Mouse (Mus musculus) hindbrain, embryonic 12.5 days (tissue): ENCODE data around the gene Elovl6. TPM values are rescaled to one million over a fixed set of nuclear protein-coding genes. Genes with fewer than 3 reads are reported as not detected.

Experiments used
- ATAC-seq: fragments of 200-750 bp; cut with Nextera tagmentation; 2 replicates; pipeline ENCODE4 v1.8.0; 2017; ENCODE audit warnings: moderate TSS enrichment; ENCODE audit not compliant: low FRiP score
- H3K27ac ChIP-seq: fragments of 300-500 bp; sonication (generic); 2 replicates; pipeline ENCODE4 v1.5.1; 2016; ENCODE audit warnings: mild to moderate bottlenecking
- H3K27me3 ChIP-seq: fragments of 300-500 bp; sonication (generic); 2 replicates; pipeline ENCODE4 v1.6.1; 2016; ENCODE audit warnings: mild to moderate bottlenecking
- H3K36me3 ChIP-seq: fragments of 300-500 bp; sonication (generic); 2 replicates; pipeline ENCODE4 v1.6.1; 2016; ENCODE audit warnings: mild to moderate bottlenecking
- H3K4me1 ChIP-seq: fragments of 300-500 bp; sonication (generic); 2 replicates; pipeline ENCODE4 v1.6.1; 2016
- H3K4me2 ChIP-seq: fragments of 300-500 bp; sonication (generic); replicated peaks from 2 replicates; pipeline ENCODE4 v1.6.1; 2016; ENCODE audit warnings: mild to moderate bottlenecking
- H3K4me3 ChIP-seq: fragments of 300-500 bp; sonication (generic); 2 replicates; pipeline ENCODE4 v1.5.1; 2016; ENCODE audit warnings: mild to moderate bottlenecking
- H3K9ac ChIP-seq: fragments of 300-500 bp; sonication (generic); 2 replicates; pipeline ENCODE4 v1.6.1; 2016; ENCODE audit warnings: mild to moderate bottlenecking, moderate library complexity
- H3K9me3 ChIP-seq: fragments of 300-500 bp; sonication (generic); replicated peaks from 2 replicates; pipeline ENCODE4 v1.6.1; 2016; ENCODE audit warnings: mild to moderate bottlenecking
- WGBS: fragments of 180-500 bp; shearing (Covaris S2); methylation state at CpG from one replicate; pipeline ENCODE4 v1.1.7; 2016; 5-methylcytosine and 5-hydroxymethylcytosine counted together
- polyA plus RNA-seq: library from polyadenylated mRNA; unstranded; fragments of >200 nt; fragmentation: Nextera tagmentation; extraction: Ambion mirVana; gene quantifications from 2 replicates; pipeline ENCODE4 v1.2.1, GENCODE M21; 2016

Gene Elovl6
- polyA plus RNA-seq, 1 experiment from 2014 or later = 33.1 TPM

DNA sequence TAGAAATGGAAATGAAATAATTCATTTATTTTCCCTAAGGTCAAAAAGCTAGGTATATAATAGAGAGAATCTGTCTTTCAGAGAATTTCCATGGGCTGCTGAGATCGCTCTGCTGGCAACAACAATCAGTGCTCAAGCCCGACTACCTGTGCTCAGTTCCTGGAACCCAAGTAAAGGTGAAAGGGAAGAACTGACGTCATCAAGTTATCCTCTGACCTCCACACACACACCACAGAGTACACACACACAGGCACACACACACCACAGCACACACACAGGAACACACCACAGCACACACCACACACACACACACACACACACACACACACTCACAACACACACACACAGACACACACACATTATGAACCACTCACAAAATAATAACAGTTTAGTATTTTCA lies 5.1 kb upstream of the Elovl6 start:
- ATAC-seq = no peak
- WGBS = 97% methylated on average over 3 of the region's 3 CpGs
- 0 out of 2 replicates have a peak, but pooled peaks cover 2% of the 10 kb centered on the region for H3K4me1 ChIP-seq
- no peak overlapping the region for H3K4me3 ChIP-seq
- no peaks in the 10 kb centered on the region for H3K36me3 ChIP-seq
- H3K27ac ChIP-seq = no peak overlapping the region
- H3K9me3 ChIP-seq = no peaks in the 10 kb centered on the region
- no peak overlapping the region for H3K4me2 ChIP-seq
- no peak overlapping the region for H3K9ac ChIP-seq
- no peaks in the 10 kb centered on the region for H3K27me3 ChIP-seq

GRCm38 (mm10) chr3:129529311-129529710 lies 2.8 kb upstream of the Elovl6 start:
- ATAC-seq = no peak
- 60% methylated on average over 3 of the region's 3 CpGs for WGBS
- no peak overlapping the region for H3K4me2 ChIP-seq
- 0 out of 2 replicates have a peak, but pooled peaks cover 3% of the 10 kb centered on the region for H3K4me1 ChIP-seq
- no peaks in the 10 kb centered on the region for H3K27me3 ChIP-seq
- no peak overlapping the region for H3K4me3 ChIP-seq
- no peak overlapping the region for H3K9ac ChIP-seq
- no peaks in the 10 kb centered on the region for H3K9me3 ChIP-seq
- H3K27ac ChIP-seq = no peak overlapping the region
- no peaks in the 10 kb centered on the region for H3K36me3 ChIP-seq

GRCm38 (mm10) chr3:129530461-129530860 lies 1.7 kb upstream of the Elovl6 start:
- no peak overlapping the region for H3K9ac ChIP-seq
- H3K4me1 ChIP-seq = peaks cover 11% of the 10 kb centered on the region
- no peak for ATAC-seq
- H3K4me3 ChIP-seq = no peak overlapping the region
- H3K4me2 ChIP-seq = no peak overlapping the region
- H3K27me3 ChIP-seq = no peaks in the 10 kb centered on the region
- H3K27ac ChIP-seq = no peak overlapping the region
- 96% methylated on average over 6 of the region's 6 CpGs for WGBS
- H3K9me3 ChIP-seq = no peaks in the 10 kb centered on the region
- H3K36me3 ChIP-seq = no peaks in the 10 kb centered on the region

DNA sequence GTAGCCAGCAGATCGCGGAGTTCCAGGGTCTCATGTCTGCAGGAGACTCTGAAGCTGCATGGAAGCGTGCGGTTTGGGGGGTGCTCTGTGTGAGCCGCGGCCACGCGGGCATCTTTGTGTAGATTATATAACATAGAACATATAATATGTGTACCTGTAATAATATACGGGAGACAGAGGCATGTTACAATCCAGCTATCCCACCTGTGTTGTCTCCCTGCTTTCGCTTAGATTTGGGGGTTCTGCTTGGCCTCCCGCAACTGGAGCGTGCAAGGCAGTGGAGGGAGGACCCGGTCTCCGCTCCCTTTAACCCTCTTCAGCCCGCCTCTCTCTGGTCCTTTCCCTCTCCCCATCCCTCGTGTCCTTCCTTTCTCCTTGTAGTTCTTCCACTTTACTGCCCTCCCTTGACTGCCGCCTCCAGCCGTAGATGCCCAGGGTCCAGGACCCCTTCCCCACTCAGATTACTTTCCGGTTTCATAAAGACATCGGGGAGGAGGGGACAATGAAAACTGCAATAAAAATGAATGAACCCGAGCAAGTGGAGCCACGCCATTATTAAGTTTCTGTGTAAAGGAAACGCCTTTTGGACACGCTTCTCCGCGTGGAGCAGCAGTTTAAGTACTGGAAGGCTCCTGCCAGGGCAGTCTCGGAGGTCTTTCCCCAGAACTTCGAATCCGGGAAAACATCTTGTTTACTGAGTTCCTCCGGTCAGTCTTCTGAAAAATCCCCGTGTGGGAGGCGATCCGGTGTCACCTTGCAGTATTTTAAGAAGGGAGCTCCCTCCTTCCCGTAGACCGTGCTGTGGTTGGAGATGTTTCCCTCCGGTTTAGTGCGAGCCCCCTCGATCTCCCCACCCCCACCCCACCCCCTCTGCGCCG lies 949 bp downstream of the Elovl6 start:
- under 1% methylated on average over 40 of the region's 40 CpGs for WGBS
- H3K36me3 ChIP-seq = no peaks in the 10 kb centered on the region
- no peaks in the 10 kb centered on the region for H3K9me3 ChIP-seq
- H3K4me3 ChIP-seq = peak overlapping the region; percentile 88
- peak overlapping the region; percentile 97 for H3K9ac ChIP-seq
- H3K4me1 ChIP-seq = peaks cover 30% of the 10 kb centered on the region
- peak overlapping the region; percentile 99 for H3K27ac ChIP-seq
- H3K4me2 ChIP-seq = peak overlapping the region; percentile 69
- peak; percentile 30 for ATAC-seq
- H3K27me3 ChIP-seq = no peaks in the 10 kb centered on the region

DNA sequence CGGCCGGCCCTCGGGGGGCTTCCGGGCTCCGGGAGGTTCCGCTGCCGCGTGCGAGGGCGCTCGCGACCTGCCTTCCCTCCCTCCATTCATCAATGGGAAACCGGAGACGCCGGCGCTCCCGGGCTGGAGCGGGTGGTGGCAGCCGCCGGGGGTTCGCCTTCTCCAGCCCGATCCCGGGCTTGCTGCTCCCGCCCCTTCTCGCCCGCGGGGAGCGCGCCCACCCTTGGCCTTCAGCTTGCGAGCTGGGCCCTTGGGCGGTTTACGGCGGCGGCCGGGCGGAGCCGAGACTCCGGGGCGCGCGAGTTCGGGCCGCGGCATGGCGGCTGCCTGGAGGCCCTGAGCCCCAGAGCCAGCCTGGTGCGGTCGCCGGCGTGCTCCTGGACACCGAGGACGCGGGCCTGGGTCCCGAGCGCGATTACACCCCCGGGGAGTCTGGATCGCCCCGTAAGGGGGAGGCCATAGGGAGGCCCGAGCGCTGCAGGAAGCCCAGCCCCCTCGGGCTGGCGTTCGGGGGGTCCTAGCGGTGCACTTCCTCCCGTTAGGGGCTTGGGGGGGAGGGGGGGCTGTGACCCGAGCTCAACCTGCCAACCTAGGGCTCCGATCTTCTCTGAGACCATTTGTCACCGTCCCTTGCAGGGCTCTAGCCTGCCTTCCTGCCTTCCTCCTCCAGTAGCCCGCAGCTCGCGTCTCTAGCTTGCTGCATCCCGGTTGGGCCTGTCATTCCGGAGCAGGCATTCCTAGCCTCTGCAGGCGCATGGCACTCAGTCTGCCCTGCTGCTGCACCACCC lies 1.8 kb downstream of the Elovl6 start:
- Histone ChIP-seq H3K9me3 (no peaks in the 10 kb centered on the region), H3K4me1 (peaks cover 37% of the 10 kb centered on the region), H3K9ac (peak overlapping the region; percentile 97), H3K4me3 (peak overlapping the region; percentile 88), H3K36me3 (no peaks in the 10 kb centered on the region), H3K4me2 (peak overlapping the region; percentile 69), H3K27ac (peak overlapping the region; percentile 99), H3K27me3 (no peaks in the 10 kb centered on the region)
- peak; percentile 49 for ATAC-seq
- WGBS = under 1% methylated on average over 68 of the region's 74 CpGs

GRCm38 (mm10) chr3:129535444-129535843 lies 3.3 kb downstream of the Elovl6 start:
- Histone ChIP-seq H3K4me2 (peak overlapping the region; percentile 69), H3K4me1 (peaks cover 37% of the 10 kb centered on the region), H3K27me3 (no peaks in the 10 kb centered on the region), H3K27ac (peak overlapping the region; percentile 96), H3K9me3 (no peaks in the 10 kb centered on the region), H3K9ac (peak overlapping the region; percentile 65), H3K4me3 (peak overlapping the region; percentile 88), H3K36me3 (no peaks in the 10 kb centered on the region)
- no peak for ATAC-seq
- 20% methylated on average over 6 of the region's 6 CpGs for WGBS

GRCm38 (mm10) chr3:129536109-129536508 lies 4.0 kb downstream of the Elovl6 start:
- peak overlapping the region; percentile 69 for H3K4me2 ChIP-seq
- H3K4me3 ChIP-seq = peak overlapping the region; percentile 88
- H3K27ac ChIP-seq = peak overlapping the region; percentile 96
- no peaks in the 10 kb centered on the region for H3K27me3 ChIP-seq
- no peaks in the 10 kb centered on the region for H3K9me3 ChIP-seq
- H3K4me1 ChIP-seq = peaks cover 37% of the 10 kb centered on the region
- no peaks in the 10 kb centered on the region for H3K36me3 ChIP-seq
- peak; percentile 91 for ATAC-seq
- WGBS = under 1% methylated on average over 11 of the region's 11 CpGs
- H3K9ac ChIP-seq = peak overlapping the region; percentile 65

- H3K4me3 ChIP-seq = no peak overlapping the region
- H3K36me3 ChIP-seq = peaks cover 15% of the 10 kb centered on the region
- 42% methylated on average over 5 of the region's 5 CpGs for WGBS
- H3K9ac ChIP-seq = no peak overlapping the region
- no peaks in the 10 kb centered on the region for H3K9me3 ChIP-seq
- no peak overlapping the region for H3K27ac ChIP-seq
- H3K4me1 ChIP-seq = peaks cover 34% of the 10 kb centered on the region
- H3K27me3 ChIP-seq = no peaks in the 10 kb centered on the region
- no peak for ATAC-seq
- H3K4me2 ChIP-seq = no peak overlapping the region
Measured at GRCm38 (mm10) chr3:129537954-129538353, 5.8 kb downstream of the Elovl6 start.

GRCm38 (mm10) chr3:129540882-129541281 lies 8.7 kb downstream of the Elovl6 start:
- WGBS = 92% methylated on average over 2 of the region's 2 CpGs
- peaks cover 22% of the 10 kb centered on the region for H3K4me1 ChIP-seq
- peaks cover 28% of the 10 kb centered on the region for H3K36me3 ChIP-seq
- H3K9me3 ChIP-seq = no peaks in the 10 kb centered on the region; the same call in 1 of the 2 replicates
- ATAC-seq = no peak
- no peak overlapping the region for H3K4me3 ChIP-seq
- H3K27ac ChIP-seq = no peak overlapping the region
- no peak overlapping the region for H3K9ac ChIP-seq
- H3K27me3 ChIP-seq = no peaks in the 10 kb centered on the region
- no peak overlapping the region for H3K4me2 ChIP-seq

GRCm38 (mm10) chr3:129541456-129541855 lies 9.3 kb downstream of the Elovl6 start:
- H3K9me3 ChIP-seq = no peaks in the 10 kb centered on the region; the same call in 1 of the 2 replicates
- peaks cover 22% of the 10 kb centered on the region for H3K4me1 ChIP-seq
- WGBS = 97% methylated on average over 11 of the region's 11 CpGs
- H3K36me3 ChIP-seq = peaks cover 28% of the 10 kb centered on the region
- H3K4me2 ChIP-seq = no peak overlapping the region
- H3K4me3 ChIP-seq = no peak overlapping the region
- no peak overlapping the region for H3K27ac ChIP-seq
- no peak for ATAC-seq
- no peaks in the 10 kb centered on the region for H3K27me3 ChIP-seq
- no peak overlapping the region for H3K9ac ChIP-seq

DNA sequence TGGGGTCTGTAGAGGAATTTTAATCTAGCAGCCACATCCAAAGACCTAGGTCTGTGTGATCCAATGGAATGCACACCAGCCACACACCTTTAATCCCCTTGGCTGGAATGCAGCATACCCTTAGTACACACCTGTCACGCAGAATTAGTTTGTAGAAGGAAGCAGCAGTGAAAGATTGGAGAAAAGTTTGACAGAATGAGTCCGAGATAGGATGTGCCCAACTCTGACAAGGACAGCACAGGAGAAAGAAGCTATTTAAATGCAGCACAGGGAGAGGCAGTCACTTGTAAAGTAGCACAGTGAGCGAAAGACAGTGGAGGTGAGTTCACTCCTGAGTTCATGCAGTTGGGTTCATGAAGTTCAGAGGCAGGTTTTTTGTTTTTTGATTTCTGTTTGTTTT lies 11.2 kb downstream of the Elovl6 start:
- H3K4me1 ChIP-seq = peaks cover 6% of the 10 kb centered on the region
- WGBS = 92% methylated on average over 3 of the region's 3 CpGs
- ATAC-seq = no peak
- no peak overlapping the region for H3K4me3 ChIP-seq
- H3K9me3 ChIP-seq = no peaks in the 10 kb centered on the region; the same call in 1 of the 2 replicates
- no peak overlapping the region for H3K9ac ChIP-seq
- no peaks in the 10 kb centered on the region for H3K27me3 ChIP-seq
- peaks cover 28% of the 10 kb centered on the region for H3K36me3 ChIP-seq
- no peak overlapping the region for H3K4me2 ChIP-seq
- no peak overlapping the region for H3K27ac ChIP-seq

DNA sequence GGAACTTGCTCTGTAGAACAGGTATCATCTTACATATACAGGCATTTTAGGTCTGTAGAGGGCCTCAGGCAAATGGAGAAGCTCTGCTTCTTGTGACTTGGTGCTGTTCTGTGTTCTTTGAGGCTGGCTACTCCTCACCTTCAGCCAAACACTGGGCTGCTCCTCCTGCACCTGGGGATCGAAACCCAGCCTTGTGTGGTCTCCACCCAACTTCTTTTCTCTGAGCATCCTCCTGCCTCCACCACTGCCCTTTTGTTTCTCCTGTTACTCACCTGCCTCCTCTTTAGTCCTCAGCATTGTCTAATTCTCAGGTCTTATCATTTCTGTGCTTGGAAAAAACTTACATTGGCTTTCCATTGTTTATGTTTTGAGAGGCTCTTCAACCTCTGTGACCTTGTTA lies 12.1 kb downstream of the Elovl6 start:
- no peak overlapping the region for H3K27ac ChIP-seq
- 100% methylated on average over 1 of the region's 1 CpGs for WGBS
- H3K27me3 ChIP-seq = no peaks in the 10 kb centered on the region
- H3K36me3 ChIP-seq = peaks cover 31% of the 10 kb centered on the region
- 0 out of 2 replicates have a peak, but pooled peaks cover 2% of the 10 kb centered on the region for H3K4me1 ChIP-seq
- ATAC-seq = no peak
- H3K4me2 ChIP-seq = no peak overlapping the region
- H3K9ac ChIP-seq = no peak overlapping the region
- no peaks in the 10 kb centered on the region; the same call in 1 of the 2 replicates for H3K9me3 ChIP-seq
- H3K4me3 ChIP-seq = no peak overlapping the region
